Mouse (Mus musculus) embryonic facial prominence, embryonic 12.5 days (tissue): ENCODE results near the gene Mfsd4b5. TPM values are rescaled to one million over a fixed set of nuclear protein-coding genes. Genes with fewer than 3 reads are reported as not detected.
"Not testable (repeated sequence)": the region's sequence is repeated elsewhere in the genome, so short reads cannot be mapped to it uniquely, and the experiment has no call there.

ENCODE experiments used
- ATAC-seq: fragments of 200-750 bp; cut with Nextera tagmentation; 2 replicates; pipeline ENCODE4 v1.8.0; 2017; ENCODE audit not compliant: insufficient number of reproducible peaks, insufficient read depth, low FRiP score, low TSS enrichment
- H3K27ac ChIP-seq: fragments of 300-500 bp; sonication (generic); 2 replicates; pipeline ENCODE4 v1.5.1; 2016; ENCODE audit warnings: mild to moderate bottlenecking
- H3K27me3 ChIP-seq: fragments of 300-500 bp; sonication (generic); 2 replicates; pipeline ENCODE4 v1.6.1; 2016; ENCODE audit warnings: mild to moderate bottlenecking, moderate library complexity
- H3K36me3 ChIP-seq: fragments of 300-500 bp; sonication (generic); 2 replicates; pipeline ENCODE4 v1.6.1; 2016; ENCODE audit warnings: mild to moderate bottlenecking
- H3K4me1 ChIP-seq: fragments of 300-500 bp; sonication (generic); 2 replicates; pipeline ENCODE4 v1.6.1; 2016
- H3K4me2 ChIP-seq: fragments of 300-500 bp; sonication (generic); replicated peaks from 2 replicates; pipeline ENCODE4 v1.6.1; 2016; ENCODE audit warnings: mild to moderate bottlenecking, moderate library complexity
- H3K4me3 ChIP-seq: fragments of 300-500 bp; sonication (generic); 2 replicates; pipeline ENCODE4 v1.5.1; 2016; ENCODE audit warnings: mild to moderate bottlenecking
- H3K9ac ChIP-seq: fragments of 300-500 bp; sonication (generic); 2 replicates; pipeline ENCODE4 v1.6.1; 2016; ENCODE audit warnings: mild to moderate bottlenecking, moderate library complexity
- H3K9me3 ChIP-seq: fragments of 300-500 bp; sonication (generic); 2 replicates; pipeline ENCODE4 v1.6.1; 2016; ENCODE audit warnings: mild to moderate bottlenecking, moderate library complexity
- WGBS: fragments of 180-500 bp; shearing (Covaris S2); methylation state at CpG from one replicate; pipeline ENCODE4 v1.1.7; 2016; 5-methylcytosine and 5-hydroxymethylcytosine counted together
- polyA plus RNA-seq: library from polyadenylated mRNA; unstranded; fragments of >200 nt; fragmentation: Nextera tagmentation; extraction: Ambion mirVana; gene quantifications from 2 replicates; pipeline ENCODE4 v1.2.1, GENCODE M21; 2016

Mfsd4b5 gene
- polyA plus RNA-seq, 1 experiment from 2014 or later, result 0.06 TPM

GRCm38 (mm10) chr10:39961906-39962305 is 24.5 kb downstream of the Mfsd4b5 start:
- H3K9me3 ChIP-seq, result no peaks in the 10 kb centered on the region
- 68% methylated on average over 1 of the region's 1 CpGs for WGBS
- no peak overlapping the region for H3K27ac ChIP-seq
- H3K9ac ChIP-seq, result no peak overlapping the region
- H3K4me2 ChIP-seq, result no peak overlapping the region
- H3K27me3 ChIP-seq, result 0 out of 2 replicates have a peak, but pooled peaks cover 3% of the 10 kb centered on the region
- H3K4me1 ChIP-seq, result peaks cover 7% of the 10 kb centered on the region; the same call in 1 of the 2 replicates
- no peaks in the 10 kb centered on the region for H3K36me3 ChIP-seq
- no peak overlapping the region for H3K4me3 ChIP-seq
- ATAC-seq, result no peak

- Histone ChIP-seq H3K4me3 (peak overlapping the region; percentile 51), H3K27ac (no peak overlapping the region), H3K4me2 (peak overlapping the region; percentile 94), H3K36me3 (no peaks in the 10 kb centered on the region), H3K4me1 (peaks cover 7% of the 10 kb centered on the region; the same call in 1 of the 2 replicates), H3K9me3 (no peaks in the 10 kb centered on the region), H3K27me3 (0 out of 2 replicates have a peak, but pooled peaks cover 3% of the 10 kb centered on the region), H3K9ac (no peak overlapping the region)
- WGBS, result 42% methylated on average over 11 of the region's 11 CpGs
- peak; percentile 48; the same call in 1 of the 2 replicates for ATAC-seq
Observed at GRCm38 (mm10) chr10:39960441-39960822, 26.0 kb downstream of the Mfsd4b5 start.

- peak; percentile 92 for ATAC-seq
- Histone ChIP-seq H3K27me3 (0 out of 2 replicates have a peak, but pooled peaks cover 3% of the 10 kb centered on the region), H3K9me3 (no peaks in the 10 kb centered on the region), H3K36me3 (no peaks in the 10 kb centered on the region), H3K4me3 (peak within 1 kb of the TSS; percentile 51), H3K9ac (peak within 1 kb of the TSS; percentile 57), H3K27ac (0 out of 2 replicates have a peak within 1 kb of the TSS, but pooled peaks have one; percentile 50), H3K4me1 (peaks cover 7% of the 10 kb centered on the region; the same call in 1 of the 2 replicates), H3K4me2 (peak within 1 kb of the TSS; percentile 94)
- under 1% methylated on average over 38 of the region's 38 CpGs for WGBS
Observed at GRCm38 (mm10) chr10:39959761-39960440, 26.5 kb downstream of the Mfsd4b5 start, which contains the start of gene Mfsd4b3. Gene Mfsd4b3, minus strand, starts transcription at chr10:39960153.

- ATAC-seq, result no peak
- H3K4me3 ChIP-seq, result no peak overlapping the region
- peaks cover 7% of the 10 kb centered on the region; the same call in 1 of the 2 replicates for H3K4me1 ChIP-seq
- H3K4me2 ChIP-seq, result no peak overlapping the region
- no peaks in the 10 kb centered on the region for H3K36me3 ChIP-seq
- no peak overlapping the region for H3K9ac ChIP-seq
- H3K9me3 ChIP-seq, result no peaks in the 10 kb centered on the region
- 0 out of 2 replicates have a peak, but pooled peaks cover 3% of the 10 kb centered on the region for H3K27me3 ChIP-seq
- WGBS, result 76% methylated on average over 4 of the region's 4 CpGs
- H3K27ac ChIP-seq, result no peak overlapping the region
Observed at GRCm38 (mm10) chr10:39958266-39958665, 28.2 kb downstream of the Mfsd4b5 start.

GRCm38 (mm10) chr10:39956340-39956878 is 30.0 kb downstream of the Mfsd4b5 start:
- H3K9me3 ChIP-seq, result no peaks in the 10 kb centered on the region
- WGBS, result 71% methylated on average over 2 of the region's 2 CpGs
- H3K4me1 ChIP-seq, result peaks cover 7% of the 10 kb centered on the region; the same call in 1 of the 2 replicates
- no peak overlapping the region for H3K9ac ChIP-seq
- H3K36me3 ChIP-seq, result no peaks in the 10 kb centered on the region
- H3K4me3 ChIP-seq, result no peak overlapping the region
- 0 out of 2 replicates have a peak, but pooled peaks cover 3% of the 10 kb centered on the region for H3K27me3 ChIP-seq
- H3K4me2 ChIP-seq, result no peak overlapping the region
- ATAC-seq, result no peak
- no peak overlapping the region for H3K27ac ChIP-seq

- Histone ChIP-seq H3K27ac (no peak overlapping the region), H3K9me3 (no peaks in the 10 kb centered on the region), H3K4me3 (no peak overlapping the region), H3K4me1 (peaks cover 3% of the 10 kb centered on the region; the same call in 1 of the 2 replicates), H3K36me3 (no peaks in the 10 kb centered on the region), H3K4me2 (no peak overlapping the region), H3K9ac (no peak overlapping the region), H3K27me3 (0 out of 2 replicates have a peak, but pooled peaks cover 3% of the 10 kb centered on the region)
- WGBS, result 71% methylated on average over 2 of the region's 2 CpGs
- no peak for ATAC-seq
Observed at GRCm38 (mm10) chr10:39955163-39955562, 31.3 kb downstream of the Mfsd4b5 start.

- Histone ChIP-seq H3K4me2 (no peak overlapping the region), H3K27ac (no peak overlapping the region), H3K9ac (no peak overlapping the region), H3K4me1 (no peaks in the 10 kb centered on the region), H3K4me3 (no peak overlapping the region), H3K27me3 (no peaks in the 10 kb centered on the region), H3K36me3 (no peaks in the 10 kb centered on the region), H3K9me3 (no peaks in the 10 kb centered on the region)
- WGBS, result 85% methylated on average over 2 of the region's 2 CpGs
- ATAC-seq, result no peak
Observed at GRCm38 (mm10) chr10:39949377-39949954, 37.0 kb downstream of the Mfsd4b5 start.

GRCm38 (mm10) chr10:39947195-39947594 is 39.3 kb downstream of the Mfsd4b5 start:
- H3K9ac ChIP-seq, result not testable (repeated sequence)

GRCm38 (mm10) chr10:39936553-39936952 is 49.9 kb downstream of the Mfsd4b5 start:
- H3K4me2 ChIP-seq, result no peak overlapping the region
- H3K4me3 ChIP-seq, result no peak overlapping the region
- no peaks in the 10 kb centered on the region for H3K9me3 ChIP-seq
- H3K27ac ChIP-seq, result no peak overlapping the region
- 69% methylated on average over 7 of the region's 7 CpGs for WGBS
- ATAC-seq, result no peak
- H3K4me1 ChIP-seq, result no peaks in the 10 kb centered on the region
- H3K27me3 ChIP-seq, result no peaks in the 10 kb centered on the region
- H3K9ac ChIP-seq, result no peak overlapping the region
- H3K36me3 ChIP-seq, result no peaks in the 10 kb centered on the region

More at GRCm38 (mm10) chr10:39947195-39947594, 39.3 kb downstream of the Mfsd4b5 start:
- not testable (repeated sequence) for H3K36me3 ChIP-seq, ATAC-seq, H3K4me3 ChIP-seq, H3K27me3 ChIP-seq, H3K4me2 ChIP-seq, H3K27ac ChIP-seq, H3K4me1 ChIP-seq, H3K9me3 ChIP-seq
- WGBS, result 37% methylated on average over 3 of the region's 3 CpGs

- Histone ChIP-seq H3K9ac (peak within 1 kb of the TSS; percentile 57), H3K4me2 (peak within 1 kb of the TSS; percentile 89), H3K27me3 (peaks cover 18% of the 10 kb centered on the region), H3K4me1 (no peaks in the 10 kb centered on the region), H3K36me3 (no peaks in the 10 kb centered on the region), H3K9me3 (no peaks in the 10 kb centered on the region), H3K4me3 (peak within 1 kb of the TSS; percentile 46), H3K27ac (no peak within 1 kb of the TSS)
- ATAC-seq, result peak; percentile 77; the same call in 1 of the 2 replicates
- WGBS, result 1% methylated on average over 32 of the region's 41 CpGs
Observed at GRCm38 (mm10) chr10:39926616-39927139, 59.8 kb downstream of the Mfsd4b5 start, which contains the start of gene Mfsd4b2. Gene Mfsd4b2, minus strand, starts transcription at chr10:39926923.

GRCm38 (mm10) chr10:39924556-39924955 is 61.9 kb downstream of the Mfsd4b5 start:
- not testable (repeated sequence) for ATAC-seq, H3K4me1 ChIP-seq, H3K27ac ChIP-seq, H3K9ac ChIP-seq, H3K4me3 ChIP-seq, H3K36me3 ChIP-seq, H3K9me3 ChIP-seq, H3K4me2 ChIP-seq
- peaks cover 18% of the 10 kb centered on the region for H3K27me3 ChIP-seq
- 72% methylated on average over 8 of the region's 8 CpGs for WGBS
